Mouse (Mus musculus): ENCODE data around the gene Rhbdf2. TPM values are rescaled to one million over a fixed set of nuclear protein-coding genes. Genes with fewer than 3 reads are reported as not detected.

The Rhbdf2 gene
- total RNA-seq, 2 experiments from 2014 or later: 1.9 to 2.0 TPM

DNA sequence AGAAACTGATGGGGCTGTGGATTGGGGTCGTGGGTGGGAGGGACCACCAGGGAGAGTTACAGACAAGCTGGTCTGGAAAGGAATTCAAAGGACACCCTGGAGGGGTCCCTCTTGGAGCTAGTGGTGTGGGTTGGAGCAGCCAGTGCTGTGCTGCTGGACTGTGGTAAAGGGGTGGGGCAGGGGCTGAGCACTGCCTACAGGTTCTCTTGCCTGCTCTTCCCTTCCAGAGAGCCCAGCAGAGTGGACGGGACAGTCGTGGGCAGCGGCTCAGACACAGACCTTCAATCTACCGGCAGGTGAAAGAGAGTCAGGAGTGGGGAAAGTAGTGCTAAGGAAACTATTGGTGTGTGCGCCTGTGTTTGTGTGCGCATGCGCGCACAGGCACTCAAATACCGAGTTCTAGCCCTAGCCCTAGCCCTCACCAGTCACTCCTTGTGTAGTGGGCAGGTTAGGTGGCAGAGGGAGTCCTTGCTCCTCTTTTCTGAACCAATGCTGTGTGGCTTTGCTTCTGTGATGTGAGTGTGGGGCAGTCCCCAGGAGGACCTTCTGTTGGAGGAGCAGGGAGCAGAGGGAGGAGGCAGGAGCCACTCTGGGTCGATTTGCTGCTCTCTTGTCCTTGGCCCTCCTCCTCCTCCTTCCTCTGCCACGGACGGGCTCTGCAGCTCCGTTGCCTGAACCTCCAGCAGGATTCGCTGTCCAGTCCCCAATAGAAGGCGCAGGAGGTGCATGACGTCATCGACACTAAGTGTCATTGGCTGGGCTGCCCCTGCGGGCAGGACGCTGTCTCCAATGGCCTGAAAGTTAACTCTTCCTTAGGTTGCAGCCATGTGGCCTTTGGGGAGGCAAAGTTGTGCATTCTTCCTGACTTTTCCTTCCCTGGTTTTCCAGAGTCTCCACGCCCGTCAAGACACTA, 30.7 kb upstream of the Rhbdf2 start:
- Histone ChIP-seq H3K4me3 (peak overlapping the region; percentile 45), H3K27ac (peak overlapping the region; percentile 82)
- TF ChIP-seq CTCF (IDR thresholded peaks at IDR 0.05): peak; percentile 36
- intact Hi-C loops (cut with DNase I): no loop called here
- DNase-seq (ENCODE audit: extremely low spot score in 1 of 2, low spot score in 2 of 2): peak; percentile 78 to 88

DNA sequence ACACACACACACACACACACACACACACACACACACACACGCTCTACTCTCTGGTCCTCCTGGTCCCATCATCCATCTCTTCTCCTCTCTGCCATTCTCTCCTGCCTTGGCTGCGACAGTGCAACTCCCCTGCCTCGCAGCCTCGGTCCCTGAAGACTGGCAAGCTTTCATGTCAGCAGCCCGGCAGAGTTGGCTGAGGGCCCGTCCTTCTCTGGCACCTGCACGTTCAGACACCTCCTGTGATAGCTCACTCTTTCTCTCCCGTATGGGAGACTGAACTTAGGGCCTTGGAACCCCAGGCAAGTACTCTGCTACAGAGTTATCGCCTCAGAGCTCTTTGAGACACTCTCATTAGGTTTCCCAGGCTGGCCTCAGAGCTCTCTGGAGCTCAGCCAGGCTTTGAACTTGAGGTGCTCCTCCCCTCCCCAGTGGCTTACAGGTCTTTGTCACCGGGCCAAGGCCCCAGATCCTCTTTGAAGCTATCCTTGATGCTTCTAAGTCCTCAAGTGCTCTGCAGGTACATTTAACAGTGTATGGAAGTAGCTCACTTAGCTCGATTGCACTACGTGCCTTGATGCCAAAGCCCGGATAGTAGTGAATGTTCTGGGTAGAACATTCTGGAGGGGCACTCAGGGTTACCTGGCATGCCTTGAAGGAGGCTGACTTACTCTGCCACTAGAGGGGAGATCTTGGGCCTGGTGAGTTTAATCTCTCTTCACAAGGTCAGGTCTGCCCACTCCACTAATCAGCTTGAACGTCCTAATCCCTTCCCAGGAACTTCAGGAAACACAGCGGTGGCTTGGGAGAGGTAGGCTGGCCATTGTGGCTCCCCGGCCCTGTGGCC, 29.8 kb upstream of the Rhbdf2 start:
- intact Hi-C loops (cut with DNase I): no loop called here
- peak overlapping the region; percentile 24; the same call in 1 of the 2 replicates for H3K27ac ChIP-seq
- H3K4me3 ChIP-seq: no peak overlapping the region
- no peak for TF ChIP-seq CTCF (IDR thresholded peaks at IDR 0.05)
- no peak for DNase-seq (ENCODE audit: extremely low spot score in 1 of 2, low spot score in 2 of 2)

DNA sequence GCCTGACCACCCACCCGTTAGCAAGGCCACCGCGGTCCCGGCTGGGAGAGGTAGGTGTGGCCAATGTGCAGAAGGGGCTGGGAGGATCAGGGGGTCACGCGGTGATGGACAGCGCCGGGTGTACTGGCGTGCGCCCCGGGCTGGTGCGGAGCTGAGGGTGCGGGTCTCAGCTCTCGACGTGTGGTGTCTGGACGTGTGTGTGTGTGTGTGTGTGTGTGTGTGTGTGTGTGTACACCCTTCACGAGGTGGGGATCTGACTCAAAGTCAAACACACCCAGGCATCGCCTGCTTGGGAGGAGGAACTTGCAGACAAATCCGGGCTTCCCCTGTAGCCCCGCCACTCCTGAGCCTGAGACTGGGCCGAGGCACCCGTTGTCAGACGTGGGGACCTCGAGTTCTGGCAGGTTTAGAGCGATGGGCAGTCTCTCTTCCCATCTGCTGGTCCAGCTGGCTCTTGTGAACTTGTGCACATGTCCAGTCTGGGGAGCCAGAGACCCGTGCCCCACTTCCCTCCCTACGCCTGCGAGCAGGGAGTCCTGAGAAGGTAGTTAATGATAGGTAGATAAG, 27.5 kb upstream of the Rhbdf2 start, which contains the start of gene Cygb:
Gene Cygb, minus strand, starts transcription at position 59 of the 567 bp plus-strand sequence.
- no peak for TF ChIP-seq CTCF (IDR thresholded peaks at IDR 0.05)
- intact Hi-C loops (cut with DNase I): no loop called here
- H3K4me3 ChIP-seq: peak within 1 kb of the TSS; percentile 65
- DNase-seq (ENCODE audit: extremely low spot score in 1 of 2, low spot score in 2 of 2): no peak
- peak within 1 kb of the TSS; percentile 92 for H3K27ac ChIP-seq

GRCm38 (mm10) chr11:116653709-116654221, 26.9 kb upstream of the Rhbdf2 start:
- Histone ChIP-seq H3K27ac (peak overlapping the region; percentile 92), H3K4me3 (peak overlapping the region; percentile 65)
- DNase-seq (ENCODE audit: extremely low spot score in 1 of 2, low spot score in 2 of 2): peak; percentile 52 to 76
- intact Hi-C loops (cut with DNase I): no loop called here
- TF ChIP-seq CTCF (IDR thresholded peaks at IDR 0.05): no peak

DNA sequence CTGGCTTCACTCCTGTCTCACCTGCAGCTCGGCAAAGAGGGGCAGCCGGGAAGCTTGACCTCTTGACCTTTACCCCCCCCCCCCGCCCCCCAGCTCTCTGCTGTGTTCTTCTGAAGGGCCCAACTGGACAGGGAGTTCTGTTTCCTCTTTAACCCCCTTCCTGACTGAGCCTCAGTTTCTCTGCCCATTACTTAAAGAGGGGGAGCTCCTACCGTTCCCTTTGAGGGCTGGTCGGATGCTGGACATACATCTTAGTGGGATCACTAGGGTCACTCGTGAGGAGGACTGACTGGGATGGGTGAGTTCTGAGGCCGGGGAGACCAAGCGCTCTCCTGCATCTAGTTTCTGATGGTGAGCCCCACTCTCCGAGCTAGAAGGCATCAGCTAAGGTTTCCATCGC, 26.4 kb upstream of the Rhbdf2 start, which contains the start of gene Prcd:
Gene Prcd, plus strand, starts transcription at position 301 of the 400 bp plus-strand sequence.
- DNase-seq (ENCODE audit: extremely low spot score in 1 of 2, low spot score in 2 of 2): no peak
- Histone ChIP-seq H3K4me3 (peak within 1 kb of the TSS; percentile 65), H3K27ac (peak within 1 kb of the TSS; percentile 92)
- intact Hi-C loops (cut with DNase I): no loop called here
- TF ChIP-seq CTCF (IDR thresholded peaks at IDR 0.05): no peak

DNA sequence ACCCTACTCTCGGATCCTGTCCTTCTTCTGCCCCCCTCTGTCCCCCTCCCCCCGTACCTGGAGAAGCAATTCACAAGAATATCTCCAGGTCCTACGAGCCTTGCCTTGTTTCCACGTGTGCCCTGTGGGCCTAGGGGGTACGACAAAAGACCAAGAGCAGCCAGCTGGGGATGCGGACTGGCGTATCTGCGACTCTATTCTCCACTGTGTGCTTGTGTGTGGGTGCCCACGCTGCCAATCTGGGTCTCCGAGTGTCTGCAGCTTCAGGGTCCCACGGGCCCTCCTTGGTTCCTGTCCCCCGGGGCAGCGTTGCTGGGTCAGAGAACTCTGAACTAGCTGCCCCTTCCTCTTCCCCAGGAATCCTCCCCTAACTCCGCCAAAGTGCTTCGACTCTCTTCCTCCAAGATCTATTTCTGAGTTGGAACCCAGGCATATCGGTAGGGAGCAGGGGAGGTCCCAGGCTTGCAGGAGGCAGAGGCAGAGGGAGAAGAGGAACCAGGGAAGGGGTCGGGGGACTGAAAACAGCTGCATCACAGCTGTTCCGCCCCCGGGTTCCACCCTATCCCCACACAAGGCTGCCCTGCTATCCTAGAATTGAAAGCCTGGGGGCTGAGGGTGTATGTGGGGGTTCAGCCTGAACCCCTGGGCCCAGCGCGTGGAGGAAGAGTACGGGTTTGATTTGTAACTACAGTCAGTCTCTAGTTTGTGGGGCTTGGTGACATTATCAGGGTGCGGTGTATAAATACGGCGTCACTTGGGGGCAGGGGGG, 25.7 kb upstream of the Rhbdf2 start:
- TF ChIP-seq CTCF (IDR thresholded peaks at IDR 0.05): no peak
- DNase-seq (ENCODE audit: extremely low spot score in 1 of 2, low spot score in 2 of 2): no peak
- Histone ChIP-seq H3K27ac (peak overlapping the region; percentile 63; the same call in 1 of the 2 replicates), H3K4me3 (peak overlapping the region; percentile 65)
- intact Hi-C loops (cut with DNase I): no loop called here

DNA sequence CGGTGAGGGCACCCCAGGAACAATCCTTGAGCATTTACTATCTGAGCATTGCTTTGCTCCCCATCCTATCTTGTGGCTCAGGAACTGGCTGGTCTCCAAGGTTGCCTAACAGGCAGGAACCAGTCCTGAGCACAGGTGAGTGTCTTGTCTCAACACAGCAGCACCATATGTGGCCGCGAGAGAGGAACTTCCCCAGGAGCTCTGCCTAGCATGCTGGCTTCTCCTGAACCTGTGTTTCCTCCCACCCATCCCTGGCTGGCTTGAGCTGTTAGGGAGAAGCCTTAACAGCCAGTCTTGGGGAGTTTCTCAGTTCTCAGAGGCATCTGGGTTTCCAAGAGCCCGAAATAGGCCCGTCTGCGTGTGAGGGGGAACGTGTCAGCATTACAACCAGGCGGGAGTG, 24.5 kb upstream of the Rhbdf2 start:
- no peak for DNase-seq (ENCODE audit: extremely low spot score in 1 of 2, low spot score in 2 of 2)
- Histone ChIP-seq H3K27ac (peak overlapping the region; percentile 75; the same call in 1 of the 2 replicates), H3K4me3 (no peak overlapping the region)
- TF ChIP-seq CTCF (IDR thresholded peaks at IDR 0.05): no peak
- intact Hi-C loops (cut with DNase I): no loop called here

GRCm38 (mm10) chr11:116650811-116651210, 24.0 kb upstream of the Rhbdf2 start:
- no peak for DNase-seq (ENCODE audit: extremely low spot score in 1 of 2, low spot score in 2 of 2)
- intact Hi-C loops (cut with DNase I): no loop called here
- H3K27ac ChIP-seq: no peak overlapping the region
- TF ChIP-seq CTCF (IDR thresholded peaks at IDR 0.05): no peak
- H3K4me3 ChIP-seq: no peak overlapping the region

GRCm38 (mm10) chr11:116649711-116650337, 23.0 kb upstream of the Rhbdf2 start:
- no peak for TF ChIP-seq CTCF (IDR thresholded peaks at IDR 0.05)
- DNase-seq (ENCODE audit: extremely low spot score in 1 of 2, low spot score in 2 of 2): no peak
- no peak overlapping the region for H3K4me3 ChIP-seq
- H3K27ac ChIP-seq: no peak overlapping the region
- intact Hi-C loops (cut with DNase I): no loop called here

DNA sequence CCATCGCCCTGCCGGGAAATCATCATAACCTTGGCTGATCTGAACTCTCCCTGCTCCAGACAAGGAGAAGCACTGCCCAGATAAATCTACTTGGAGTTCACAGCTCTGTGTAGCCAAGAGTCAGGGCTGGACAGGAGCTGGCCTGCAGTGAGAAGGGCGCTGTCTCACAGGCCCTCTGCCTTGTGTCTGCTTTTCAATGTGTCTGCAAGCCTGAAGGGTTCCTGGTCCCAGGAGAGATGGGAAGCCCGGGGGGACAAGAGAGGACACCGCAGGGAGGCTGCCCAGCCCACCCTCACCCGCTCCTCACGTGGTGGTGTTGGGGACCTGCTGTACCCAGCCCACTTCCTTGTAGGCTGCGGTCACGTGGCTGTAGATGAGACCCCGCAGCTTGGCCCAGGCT, 22.2 kb upstream of the Rhbdf2 start:
- Histone ChIP-seq H3K27ac (no peak overlapping the region), H3K4me3 (no peak overlapping the region)
- no peak for DNase-seq (ENCODE audit: extremely low spot score in 1 of 2, low spot score in 2 of 2)
- TF ChIP-seq CTCF (IDR thresholded peaks at IDR 0.05): no peak
- intact Hi-C loops (cut with DNase I): no loop called here

Measured in left cerebral cortex, adult 2 months (tissue).